Mouse (Mus musculus) liver, postnatal 0 days (tissue): ENCODE measurements around the gene Mast3.

Experiments
- CTCF ChIP-seq: sonication (generic); IDR thresholded peaks from 2 replicates; pipeline ENCODE4 v1.5.1; 2016; ENCODE audit warnings: antibody characterized with exemption, low read depth
- EP300 ChIP-seq: IDR thresholded peaks from 2 replicates; pipeline ENCODE4 v1.6.1; 2016; ENCODE audit warnings: antibody characterized with exemption, low read depth, mild to moderate bottlenecking

DNA sequence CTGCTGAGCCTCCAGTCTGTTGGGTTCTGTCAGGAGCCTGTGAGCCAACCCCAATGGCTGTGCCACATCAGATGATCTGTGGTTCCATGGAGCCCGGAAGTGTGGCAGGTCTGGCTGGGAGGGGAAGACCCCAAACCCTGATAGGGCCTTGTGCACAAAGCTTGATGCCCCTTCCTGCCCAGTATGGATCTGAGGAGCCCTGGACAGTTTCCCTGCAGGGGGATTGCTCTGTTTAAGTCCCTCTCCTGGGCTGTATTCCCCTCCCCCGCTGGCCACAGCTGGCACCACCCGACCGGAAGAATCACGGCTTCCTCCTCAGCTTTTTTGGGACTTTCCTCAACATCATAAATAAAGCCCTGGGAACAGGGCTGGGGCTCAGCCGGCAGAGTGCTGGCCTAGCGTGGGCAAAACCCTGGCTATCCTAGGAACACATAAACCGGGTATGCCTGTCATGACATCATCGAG, 28.2 kb upstream of the Mast3 start:
- TF ChIP-seq CTCF (no peak), EP300 (no peak)
